Mouse (Mus musculus) myocyte (in vitro differentiated cells): ENCODE data around the gene Obox1.
"Not testable (repeated sequence)": the region's sequence is repeated elsewhere in the genome, so short reads cannot be mapped to it uniquely, and the experiment has no call there.

Experiments
- E2F4 ChIP-seq: IDR thresholded peaks from one replicate; pipeline ENCODE4 v1.6.1; 2011; ENCODE audit warnings: mild to moderate bottlenecking, control low read depth, moderate library complexity; ENCODE audit not compliant: insufficient read depth
- MAX ChIP-seq: IDR thresholded peaks from one replicate; pipeline ENCODE4 v1.6.1; 2011; ENCODE audit warnings: low read depth, mild to moderate bottlenecking, control low read depth
- MYOG ChIP-seq, 3 experiments: IDR thresholded peaks; one replicate each; pipeline ENCODE4 v1.6.1; 2011; ENCODE audit warnings: control low read depth in 2 of 3, low read depth in 2 of 3, mild to moderate bottlenecking in 2 of 3; ENCODE audit not compliant: insufficient read length in 2 of 3, control insufficient read depth in 1 of 3, insufficient read depth in 1 of 3
- POLR2A ChIP-seq: IDR thresholded peaks from one replicate; pipeline ENCODE4 v1.6.1; 2011; ENCODE audit warnings: low read depth, mild to moderate bottlenecking, control low read depth, moderate library complexity; ENCODE audit not compliant: insufficient read length
- POLR2AphosphoS2 ChIP-seq: IDR thresholded peaks from one replicate; pipeline ENCODE4 v1.6.1; 2011; ENCODE audit warnings: low read depth, control low read depth; ENCODE audit not compliant: insufficient read length
- REST ChIP-seq: IDR thresholded peaks from one replicate; pipeline ENCODE4 v1.6.1; 2011; ENCODE audit warnings: mild to moderate bottlenecking, control low read depth, moderate library complexity; ENCODE audit not compliant: insufficient read depth, insufficient read length
- TCF12 ChIP-seq: IDR thresholded peaks from one replicate; pipeline ENCODE4 v1.6.1; 2011; ENCODE audit warnings: mild to moderate bottlenecking, control low read depth; ENCODE audit not compliant: poor library complexity, insufficient read depth, severe bottlenecking
- USF1 ChIP-seq: IDR thresholded peaks from one replicate; pipeline ENCODE4 v1.6.1; 2011; ENCODE audit warnings: low read depth, mild to moderate bottlenecking, control low read depth, moderate library complexity

DNA sequence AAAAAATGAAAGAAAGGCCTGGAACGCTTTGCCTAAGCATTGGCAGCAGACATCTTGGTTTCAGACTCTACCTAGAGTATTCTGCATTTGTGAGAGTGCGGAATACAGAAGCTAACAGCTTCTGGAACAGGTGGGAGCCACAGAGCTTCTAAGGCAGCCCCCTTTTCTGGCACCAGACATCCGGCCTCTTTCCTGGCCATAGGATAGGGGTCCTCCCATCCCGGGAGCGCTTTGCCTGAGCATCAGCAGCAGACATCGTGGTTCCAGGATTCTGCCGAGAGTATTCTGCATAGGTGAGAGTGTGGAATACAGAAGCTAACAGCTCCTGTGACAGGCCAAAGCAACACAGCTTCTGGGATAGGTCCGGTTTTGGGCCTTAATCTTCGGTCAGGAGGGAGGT lies 29.3 kb downstream of the Obox1 start:
- not testable (repeated sequence) for TF ChIP-seq MAX; POLR2A; REST; E2F4; POLR2AphosphoS2; MYOG (IDR thresholded peaks at IDR 0.05; ENCODE audit: control insufficient read depth in 1 of 3, insufficient read depth in 1 of 3, insufficient read length in 2 of 3, low read depth in 2 of 3); TCF12; USF1
